Mouse (Mus musculus) kidney, embryonic 14.5 days (tissue): ENCODE measurements around the gene Smc3. TPM values are rescaled to one million over a fixed set of nuclear protein-coding genes. Genes with fewer than 3 reads are reported as not detected.

Experiments
- ATAC-seq: fragments of 200-750 bp; cut with Nextera tagmentation; 2 replicates; pipeline ENCODE4 v1.8.0; 2017; ENCODE audit warnings: moderate number of reproducible peaks, mild to moderate bottlenecking, moderate TSS enrichment, moderate library complexity; ENCODE audit not compliant: low FRiP score, low TSS enrichment
- H3K27ac ChIP-seq: fragments of 300-500 bp; sonication (generic); 2 replicates; pipeline ENCODE4 v1.5.1; 2014; ENCODE audit warnings: low read depth, mild to moderate bottlenecking, low read length, moderate library complexity, mixed read lengths
- H3K27me3 ChIP-seq: fragments of 300-500 bp; sonication (generic); 2 replicates; pipeline ENCODE4 v1.6.1; 2014; ENCODE audit warnings: mild to moderate bottlenecking, low read length; ENCODE audit not compliant: control insufficient read depth, insufficient read depth
- H3K36me3 ChIP-seq: fragments of 300-500 bp; sonication (generic); 2 replicates; pipeline ENCODE4 v1.6.1; 2014; ENCODE audit warnings: low read length, mixed read lengths; ENCODE audit not compliant: control insufficient read depth, insufficient read depth
- H3K4me1 ChIP-seq: fragments of 300-500 bp; sonication (generic); 2 replicates; pipeline ENCODE4 v1.6.1; 2014; ENCODE audit warnings: low read length, mixed read lengths; ENCODE audit not compliant: control insufficient read depth, insufficient read depth
- H3K4me2 ChIP-seq: fragments of 300-500 bp; sonication (generic); replicated peaks from 2 replicates; pipeline ENCODE4 v1.6.1; 2014; ENCODE audit warnings: low read depth, mild to moderate bottlenecking, low read length
- H3K4me3 ChIP-seq: fragments of 300-500 bp; sonication (generic); 2 replicates; pipeline ENCODE4 v1.5.1; 2014; ENCODE audit warnings: mild to moderate bottlenecking, low read length
- H3K9ac ChIP-seq: fragments of 300-500 bp; sonication (generic); 2 replicates; pipeline ENCODE4 v1.6.1; 2014; ENCODE audit warnings: low read depth, mild to moderate bottlenecking, low read length, moderate library complexity
- H3K9me3 ChIP-seq: fragments of 300-500 bp; sonication (generic); 2 replicates; pipeline ENCODE4 v1.6.1; 2016; ENCODE audit warnings: low read length; ENCODE audit not compliant: control insufficient read depth
- WGBS: fragments of 180-500 bp; shearing (Covaris S2); extraction: QIAGEN DNeasy Blood & Tissue Kit; methylation state at CpG from one replicate; pipeline ENCODE4 v1.1.7; 2014; 5-methylcytosine and 5-hydroxymethylcytosine counted together
- polyA plus RNA-seq: library from polyadenylated mRNA; unstranded; fragments of >200 nt; fragmentation: Nextera tagmentation; extraction: Ambion mirVana; gene quantifications from 2 replicates; pipeline ENCODE4 v1.2.1, GENCODE M21; 2014

The Smc3 gene
- polyA plus RNA-seq, 1 experiment from 2014 or later: 80.2 TPM

GRCm38 (mm10) chr19:53560436-53560835, 39.8 kb upstream of the Smc3 start:
- Histone ChIP-seq H3K4me1 (peaks cover 6% of the 10 kb centered on the region; the same call in 1 of the 2 replicates), H3K9ac (no peak overlapping the region), H3K27me3 (no peaks in the 10 kb centered on the region), H3K4me3 (no peak overlapping the region), H3K4me2 (no peak overlapping the region), H3K36me3 (no peaks in the 10 kb centered on the region), H3K27ac (no peak overlapping the region), H3K9me3 (peaks cover 3% of the 10 kb centered on the region; the same call in 1 of the 2 replicates)
- no peak for ATAC-seq
- 86% methylated on average over 3 of the region's 3 CpGs for WGBS

- Histone ChIP-seq H3K4me1 (no peaks in the 10 kb centered on the region), H3K4me2 (no peak overlapping the region), H3K9ac (no peak overlapping the region), H3K4me3 (no peak overlapping the region), H3K27ac (no peak overlapping the region), H3K27me3 (no peaks in the 10 kb centered on the region), H3K36me3 (no peaks in the 10 kb centered on the region), H3K9me3 (peaks cover 3% of the 10 kb centered on the region; the same call in 1 of the 2 replicates)
- 42% methylated on average over 4 of the region's 4 CpGs for WGBS
- no peak for ATAC-seq
These were observed 36.0 kb upstream of the Smc3 start for GRCm38 (mm10) chr19:53564174-53564573.

DNA sequence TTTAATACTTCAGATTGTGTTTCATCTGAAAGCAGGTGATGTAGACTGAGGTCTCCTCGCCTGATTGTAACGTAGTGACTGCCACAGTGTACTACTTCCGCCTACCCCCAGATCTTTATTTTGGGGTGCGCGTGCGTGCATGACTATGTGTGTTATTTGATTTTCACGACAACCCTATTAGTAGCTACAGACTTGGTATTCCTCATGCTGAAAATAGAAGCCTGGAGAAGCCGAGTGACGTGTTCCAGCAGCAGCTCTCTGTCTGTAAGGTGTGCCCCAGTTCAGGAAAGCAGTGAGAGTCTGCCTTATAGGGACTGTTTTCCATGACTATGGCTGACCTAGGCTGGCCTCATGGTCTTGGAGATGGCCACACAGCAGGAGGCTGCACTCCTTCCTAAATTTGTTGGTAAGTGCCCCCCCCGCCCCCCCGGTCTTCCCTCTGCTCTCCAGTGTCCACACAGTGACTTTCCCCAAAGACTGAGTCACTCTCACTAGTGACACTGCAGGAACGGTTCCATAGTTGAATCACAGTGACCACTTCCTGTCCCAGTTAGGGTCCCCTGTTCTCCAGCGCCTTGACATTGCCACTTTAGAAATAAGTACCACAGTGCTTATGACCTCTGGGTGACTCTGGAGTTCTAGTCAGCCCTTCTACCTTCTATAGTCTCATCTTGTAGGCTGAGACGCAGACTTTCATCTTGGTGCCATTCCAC, 34.5 kb upstream of the Smc3 start:
- Histone ChIP-seq H3K9ac (no peak overlapping the region), H3K9me3 (no peaks in the 10 kb centered on the region), H3K4me2 (no peak overlapping the region), H3K27me3 (no peaks in the 10 kb centered on the region), H3K4me1 (no peaks in the 10 kb centered on the region), H3K36me3 (no peaks in the 10 kb centered on the region), H3K27ac (no peak overlapping the region), H3K4me3 (no peak overlapping the region)
- WGBS: 92% methylated on average over 14 of the region's 14 CpGs
- no peak for ATAC-seq

DNA sequence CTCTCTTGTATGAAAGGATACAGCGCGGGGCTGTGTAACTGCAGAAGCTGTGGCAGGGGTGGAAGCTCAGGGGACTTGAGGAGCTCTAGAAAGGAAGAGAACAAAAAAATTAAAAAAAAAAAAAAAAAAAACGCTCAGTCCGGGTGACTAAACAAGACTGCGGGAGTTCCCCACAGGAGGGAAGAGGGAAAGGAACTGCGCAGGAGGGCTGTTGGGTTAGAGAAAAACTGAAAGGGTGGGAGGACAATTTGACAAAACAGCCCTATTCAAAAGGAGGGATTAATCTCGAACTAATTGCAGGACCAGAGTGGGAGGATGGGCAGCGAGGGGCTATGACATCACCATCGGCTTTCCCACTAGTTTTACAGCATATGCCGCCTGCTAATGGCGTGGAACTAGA, 32.3 kb upstream of the Smc3 start:
- H3K4me3 ChIP-seq: no peak overlapping the region
- no peak for ATAC-seq
- H3K4me2 ChIP-seq: no peak overlapping the region
- no peak overlapping the region for H3K27ac ChIP-seq
- 41% methylated on average over 11 of the region's 11 CpGs for WGBS
- H3K36me3 ChIP-seq: no peaks in the 10 kb centered on the region
- H3K27me3 ChIP-seq: no peaks in the 10 kb centered on the region
- no peak overlapping the region for H3K9ac ChIP-seq
- no peaks in the 10 kb centered on the region for H3K4me1 ChIP-seq
- H3K9me3 ChIP-seq: no peaks in the 10 kb centered on the region

GRCm38 (mm10) chr19:53568553-53568952, 31.6 kb upstream of the Smc3 start:
- no peak overlapping the region for H3K4me3 ChIP-seq
- no peaks in the 10 kb centered on the region for H3K9me3 ChIP-seq
- no peaks in the 10 kb centered on the region for H3K36me3 ChIP-seq
- no peaks in the 10 kb centered on the region for H3K4me1 ChIP-seq
- WGBS: 73% methylated on average over 3 of the region's 3 CpGs
- H3K9ac ChIP-seq: no peak overlapping the region
- ATAC-seq: no peak
- no peak overlapping the region for H3K4me2 ChIP-seq
- no peaks in the 10 kb centered on the region for H3K27me3 ChIP-seq
- no peak overlapping the region for H3K27ac ChIP-seq

DNA sequence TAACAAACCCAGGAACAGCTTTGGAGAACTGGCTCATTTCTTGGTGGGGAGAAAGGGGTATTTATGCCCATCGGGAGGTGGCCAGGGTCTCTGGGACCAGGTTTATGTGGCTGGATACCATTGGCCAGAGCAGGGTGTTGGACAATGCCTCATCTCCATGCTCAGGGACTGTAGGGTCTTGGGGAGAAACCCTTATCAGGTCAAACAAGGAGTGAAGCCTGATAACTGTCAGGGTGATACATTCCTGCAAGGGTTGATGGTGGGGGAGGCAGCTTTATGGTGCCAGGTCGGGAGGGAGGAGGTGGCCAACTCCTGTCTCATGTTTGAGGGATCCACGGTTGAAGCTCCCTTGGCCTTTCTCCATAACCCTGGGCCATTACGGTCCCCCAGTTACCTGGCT, 29.1 kb upstream of the Smc3 start:
- no peak for ATAC-seq
- no peaks in the 10 kb centered on the region for H3K36me3 ChIP-seq
- H3K27me3 ChIP-seq: no peaks in the 10 kb centered on the region
- no peaks in the 10 kb centered on the region for H3K9me3 ChIP-seq
- H3K9ac ChIP-seq: no peak overlapping the region
- no peak overlapping the region for H3K4me2 ChIP-seq
- 72% methylated on average over 4 of the region's 4 CpGs for whole genome bisulfite sequencing
- no peak overlapping the region for H3K4me3 ChIP-seq
- no peaks in the 10 kb centered on the region for H3K4me1 ChIP-seq
- H3K27ac ChIP-seq: no peak overlapping the region

DNA sequence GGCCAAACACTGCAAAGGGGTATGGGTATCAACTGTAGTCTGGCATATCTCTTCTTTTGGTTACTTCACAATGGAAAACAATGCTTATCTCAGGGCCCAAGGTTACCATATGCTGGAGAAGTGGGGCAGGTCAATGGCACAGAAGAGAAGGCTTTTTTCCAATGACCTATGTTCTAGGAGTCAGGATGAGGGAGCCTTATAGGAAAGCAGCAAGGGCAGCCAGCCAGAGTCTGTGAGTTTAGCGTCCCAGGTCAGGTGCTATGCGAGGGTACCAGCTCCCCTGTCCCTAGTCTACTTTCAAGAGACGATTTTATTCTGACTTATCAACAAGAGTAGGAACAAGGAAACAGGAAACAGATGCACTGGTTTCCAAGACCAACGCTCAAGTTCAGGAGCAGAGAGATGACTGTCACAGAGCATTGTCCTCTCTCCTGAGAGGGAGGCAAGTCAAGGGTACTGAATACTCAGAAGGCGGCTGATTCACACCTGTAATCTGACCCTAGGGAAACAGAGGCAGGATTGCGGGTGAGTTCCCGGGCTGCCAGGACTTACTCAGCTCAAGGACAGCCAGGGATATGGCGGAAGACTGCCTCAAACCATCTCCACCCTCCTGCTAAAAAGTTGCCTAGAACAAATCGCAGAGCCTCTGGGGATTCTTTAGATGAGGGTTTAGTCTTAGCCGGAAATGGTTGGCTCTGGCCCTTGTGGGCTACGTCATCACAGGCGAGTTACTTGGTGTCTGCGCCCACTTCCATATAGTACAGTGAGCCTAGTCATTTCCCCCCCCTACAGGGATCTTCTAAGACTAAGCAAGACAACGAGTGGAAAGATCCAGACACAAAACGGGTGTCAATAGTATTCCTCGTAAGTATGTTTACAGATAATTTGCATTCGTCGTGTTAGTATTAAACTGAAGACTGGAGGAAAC, 28.4 kb upstream of the Smc3 start:
- Histone ChIP-seq H3K27ac (no peak overlapping the region), H3K4me3 (no peak overlapping the region), H3K27me3 (no peaks in the 10 kb centered on the region), H3K9ac (no peak overlapping the region), H3K4me1 (no peaks in the 10 kb centered on the region), H3K9me3 (no peaks in the 10 kb centered on the region), H3K36me3 (no peaks in the 10 kb centered on the region), H3K4me2 (no peak overlapping the region)
- no peak for ATAC-seq
- WGBS: 78% methylated on average over 18 of the region's 18 CpGs

DNA sequence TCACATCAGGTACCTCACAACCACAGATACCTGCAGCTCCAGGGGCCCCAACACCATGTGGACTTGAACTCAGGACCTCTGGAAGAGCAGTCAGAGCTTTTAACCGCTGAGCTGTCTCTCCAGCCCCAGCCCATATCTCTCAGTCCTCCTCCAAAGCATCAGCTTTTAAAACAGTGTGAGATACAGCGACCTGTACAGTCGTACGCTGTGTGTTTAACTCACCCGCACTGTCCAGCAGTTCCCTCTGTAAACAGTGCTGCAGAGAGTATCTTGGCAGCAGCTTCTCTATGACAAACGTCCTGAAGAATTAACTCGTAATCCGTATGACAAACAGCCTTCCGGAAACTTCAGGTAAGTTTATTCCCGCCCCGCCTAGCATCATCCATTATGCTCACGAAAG, 27.6 kb upstream of the Smc3 start:
- Histone ChIP-seq H3K4me1 (no peaks in the 10 kb centered on the region), H3K4me2 (no peak overlapping the region), H3K4me3 (no peak overlapping the region), H3K9ac (no peak overlapping the region), H3K27ac (no peak overlapping the region), H3K9me3 (no peaks in the 10 kb centered on the region), H3K36me3 (no peaks in the 10 kb centered on the region), H3K27me3 (no peaks in the 10 kb centered on the region)
- 82% methylated on average over 12 of the region's 12 CpGs for WGBS
- ATAC-seq: no peak

- H3K27ac ChIP-seq: no peak overlapping the region
- no peak overlapping the region for H3K4me2 ChIP-seq
- 90% methylated on average over 3 of the region's 3 CpGs for WGBS
- no peaks in the 10 kb centered on the region for H3K27me3 ChIP-seq
- H3K4me1 ChIP-seq: no peaks in the 10 kb centered on the region
- no peak for ATAC-seq
- no peaks in the 10 kb centered on the region for H3K36me3 ChIP-seq
- no peak overlapping the region for H3K9ac ChIP-seq
- no peaks in the 10 kb centered on the region for H3K9me3 ChIP-seq
- H3K4me3 ChIP-seq: no peak overlapping the region
These were observed 27.0 kb upstream of the Smc3 start for GRCm38 (mm10) chr19:53573151-53573550.
